Comparison of ENCODE assay signal across 11 mouse cellular contexts in genomic region chr19:47354456-47354855, GRCm38 (mm10).
A peak's percentile ranks its signal among the peaks of the same experiment; 100 is the strongest.
DNase-seq lines count a peak whose midpoint lies in the region; ATAC-seq and TF ChIP-seq lines count a peak whose summit lies in the region.
"Had no signal": no experiment of that assay in that cellular context is flagged by ENCODE, and none has a peak within 500 bp of the region (broad histone marks: within the 10 kb centered on the region; RNA-seq: fewer than 3 reads in every experiment).

No protein-coding gene starts in this region.

- H3K4me2 ChIP-seq in hindbrain, embryonic 13.5 days, result no peak overlapping the region
- no peak overlapping the region for H3K4me2 ChIP-seq in midbrain, embryonic 15.5 days
- H3K4me2 ChIP-seq in stomach, postnatal 0 days (replicated peaks; ENCODE audit: low read depth), result no peak overlapping the region
- H3K4me2 ChIP-seq: liver, embryonic 13.5 days had no signal

- DNase-seq in Muller cell, postnatal 12 days (ENCODE audit: inconsistent ontology term), result peak; percentile 78
- DNase-seq in forebrain, embryonic 10.5 days (ENCODE audit: extremely low spot score, low spot score), result peak; percentile 56
- DNase-seq in kidney, adult 18-20 months, result no peak
- DNase-seq in stomach, postnatal 0 days (ENCODE audit: low spot score), result no peak
- DNase-seq in natural killer cell, adult 2 months (ENCODE audit: low spot score in 2 of 2), result no peak
- DNase-seq: cerebellum, postnatal 25 days; liver, embryonic 13.5 days; right cerebral cortex, postnatal 25 days; thymus, postnatal 36 days had no signal

- H3K4me3 ChIP-seq in forebrain, embryonic 10.5 days, result no peak overlapping the region
- H3K4me3 ChIP-seq in hindbrain, embryonic 13.5 days, result no peak overlapping the region
- H3K4me3 ChIP-seq in midbrain, embryonic 15.5 days, result no peak overlapping the region
- no peak overlapping the region for H3K4me3 ChIP-seq in stomach, postnatal 0 days (ENCODE audit: low read depth, low read length)
- H3K4me3 ChIP-seq: liver, embryonic 13.5 days had no signal

- no peak for TF ChIP-seq CTCF in stomach, postnatal 0 days (IDR thresholded peaks at IDR 0.05; ENCODE audit: low read depth)

- H3K27ac ChIP-seq in forebrain, embryonic 10.5 days, result peak overlapping the region; percentile 56
- H3K27ac ChIP-seq in hindbrain, embryonic 13.5 days, result no peak overlapping the region
- H3K27ac ChIP-seq in midbrain, embryonic 15.5 days, result no peak overlapping the region
- no peak overlapping the region for H3K27ac ChIP-seq in stomach, postnatal 0 days (replicated peaks)
- H3K27ac ChIP-seq: liver, embryonic 13.5 days had no signal

- TF ChIP-seq EP300 in stomach, postnatal 0 days (optimal IDR thresholded peaks at IDR 0.05), result no peak

- H3K9ac ChIP-seq in hindbrain, embryonic 13.5 days, result no peak overlapping the region
- H3K9ac ChIP-seq in midbrain, embryonic 15.5 days, result no peak overlapping the region
- no peak overlapping the region for H3K9ac ChIP-seq in stomach, postnatal 0 days (ENCODE audit: low read length)
- H3K9ac ChIP-seq: liver, embryonic 13.5 days had no signal

- no peaks in the 10 kb centered on the region; the same call in 1 of the 2 replicates for H3K9me3 ChIP-seq in forebrain, embryonic 10.5 days
- H3K9me3 ChIP-seq in hindbrain, embryonic 13.5 days, result no peaks in the 10 kb centered on the region
- no peaks in the 10 kb centered on the region for H3K9me3 ChIP-seq in midbrain, embryonic 15.5 days
- H3K9me3 ChIP-seq in stomach, postnatal 0 days (ENCODE audit: control insufficient read depth, low read length), result no peaks in the 10 kb centered on the region
- H3K9me3 ChIP-seq: liver, embryonic 13.5 days had no signal

- no peaks in the 10 kb centered on the region for H3K27me3 ChIP-seq in forebrain, embryonic 10.5 days (ENCODE audit: poor library complexity, severe bottlenecking)
- H3K27me3 ChIP-seq in hindbrain, embryonic 13.5 days, result no peaks in the 10 kb centered on the region; the same call in 1 of the 2 replicates
- H3K27me3 ChIP-seq in midbrain, embryonic 15.5 days (replicated peaks), result no peaks in the 10 kb centered on the region
- H3K27me3 ChIP-seq in stomach, postnatal 0 days (ENCODE audit: control insufficient read depth, insufficient read depth, low read length), result no peaks in the 10 kb centered on the region
- H3K27me3 ChIP-seq: liver, embryonic 13.5 days had no signal

- peak; percentile 73 for ATAC-seq in hindbrain, embryonic 13.5 days (ENCODE audit: low FRiP score)
- peak; percentile 61 for ATAC-seq in midbrain, embryonic 15.5 days (replicated peaks)
- no peak for ATAC-seq in stomach, postnatal 0 days (ENCODE audit: low FRiP score, low TSS enrichment)

- H3K4me1 ChIP-seq in forebrain, embryonic 10.5 days, result peaks cover 31% of the 10 kb centered on the region
- H3K4me1 ChIP-seq in hindbrain, embryonic 13.5 days (replicated peaks), result peaks cover 15% of the 10 kb centered on the region
- no peaks in the 10 kb centered on the region for H3K4me1 ChIP-seq in midbrain, embryonic 15.5 days
- H3K4me1 ChIP-seq in stomach, postnatal 0 days (replicated peaks; ENCODE audit: control insufficient read depth, insufficient read depth), result no peaks in the 10 kb centered on the region

- 37% methylated on average over 8 of the region's 8 CpGs for WGBS in forebrain, embryonic 10.5 days
- 21% methylated on average over 8 of the region's 8 CpGs for WGBS in hindbrain, embryonic 13.5 days
- 17% methylated on average over 8 of the region's 8 CpGs for WGBS in midbrain, embryonic 15.5 days
- 84% methylated on average over 8 of the region's 8 CpGs for WGBS in stomach, postnatal 0 days

- no peaks in the 10 kb centered on the region; the same call in 1 of the 2 replicates for H3K36me3 ChIP-seq in forebrain, embryonic 10.5 days (replicated peaks)
- H3K36me3 ChIP-seq in hindbrain, embryonic 13.5 days, result no peaks in the 10 kb centered on the region
- no peaks in the 10 kb centered on the region for H3K36me3 ChIP-seq in midbrain, embryonic 15.5 days (replicated peaks)
- no peaks in the 10 kb centered on the region for H3K36me3 ChIP-seq in stomach, postnatal 0 days (ENCODE audit: control insufficient read depth, insufficient read depth, low read length)

Comparison
In these comparisons a context has a peak if more than half of its experiments do, and no peak if none do; other contexts are left out.
1. DNase-seq: peak in Muller cell, postnatal 12 days (single experiment) and forebrain, embryonic 10.5 days (single experiment); none in kidney, adult 18-20 months (single experiment), stomach, postnatal 0 days (single experiment) and natural killer cell, adult 2 months (0 of 2).